Mouse (Mus musculus): ENCODE measurements around the gene Pcyt2. TPM values are rescaled to one million over a fixed set of nuclear protein-coding genes. Genes with fewer than 3 reads are reported as not detected.
A peak's percentile ranks its signal among the peaks of the same experiment; 100 is the strongest.
"Not testable (repeated sequence)": the region's sequence is repeated elsewhere in the genome, so short reads cannot be mapped to it uniquely, and the experiment has no call there.

Pcyt2 gene
- polyA plus RNA-seq, 1 experiment from 2014 or later = 140 TPM

DNA sequence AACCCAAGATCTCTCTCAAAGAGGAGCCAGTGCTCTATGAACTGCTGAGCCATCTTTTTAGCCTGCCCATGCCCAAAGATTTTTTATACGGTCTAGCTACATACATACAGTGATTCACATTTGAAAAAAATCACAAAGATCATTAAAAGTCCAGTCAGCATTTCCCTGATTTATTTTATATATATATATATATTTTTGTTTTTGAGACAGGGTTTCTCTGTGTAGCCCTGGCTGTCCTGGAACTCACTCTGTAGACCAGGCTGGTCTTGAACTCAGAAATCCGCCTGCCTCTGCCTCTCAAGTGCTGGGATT, 34.8 kb downstream of the Pcyt2 start:
- H3K27me3 ChIP-seq; ATAC-seq; H3K4me3 ChIP-seq; H3K4me2 ChIP-seq; H3K9ac ChIP-seq; H3K27ac ChIP-seq; H3K9me3 ChIP-seq (replicated peaks): not testable (repeated sequence)
- Histone ChIP-seq H3K4me1 (peaks cover 30% of the 10 kb centered on the region), H3K36me3 (ENCODE audit: poor library complexity, severe bottlenecking) (peaks cover 67% of the 10 kb centered on the region)
- WGBS = 92% methylated on average over 2 of the region's 2 CpGs

- Histone ChIP-seq H3K4me2 (peak overlapping the region; percentile 97), H3K4me1 (peaks cover 30% of the 10 kb centered on the region), H3K9ac (peak overlapping the region; percentile 95), H3K36me3 (ENCODE audit: poor library complexity, severe bottlenecking) (peaks cover 67% of the 10 kb centered on the region), H3K27me3 (no peaks in the 10 kb centered on the region), H3K9me3 (replicated peaks) (no peaks in the 10 kb centered on the region), H3K4me3 (peak overlapping the region; percentile 95), H3K27ac (peak overlapping the region; percentile 93)
- ATAC-seq = no peak
- 76% methylated on average over 8 of the region's 8 CpGs for WGBS
Measured at GRCm38 (mm10) chr11:120582268-120582981, 35.3 kb downstream of the Pcyt2 start.

DNA sequence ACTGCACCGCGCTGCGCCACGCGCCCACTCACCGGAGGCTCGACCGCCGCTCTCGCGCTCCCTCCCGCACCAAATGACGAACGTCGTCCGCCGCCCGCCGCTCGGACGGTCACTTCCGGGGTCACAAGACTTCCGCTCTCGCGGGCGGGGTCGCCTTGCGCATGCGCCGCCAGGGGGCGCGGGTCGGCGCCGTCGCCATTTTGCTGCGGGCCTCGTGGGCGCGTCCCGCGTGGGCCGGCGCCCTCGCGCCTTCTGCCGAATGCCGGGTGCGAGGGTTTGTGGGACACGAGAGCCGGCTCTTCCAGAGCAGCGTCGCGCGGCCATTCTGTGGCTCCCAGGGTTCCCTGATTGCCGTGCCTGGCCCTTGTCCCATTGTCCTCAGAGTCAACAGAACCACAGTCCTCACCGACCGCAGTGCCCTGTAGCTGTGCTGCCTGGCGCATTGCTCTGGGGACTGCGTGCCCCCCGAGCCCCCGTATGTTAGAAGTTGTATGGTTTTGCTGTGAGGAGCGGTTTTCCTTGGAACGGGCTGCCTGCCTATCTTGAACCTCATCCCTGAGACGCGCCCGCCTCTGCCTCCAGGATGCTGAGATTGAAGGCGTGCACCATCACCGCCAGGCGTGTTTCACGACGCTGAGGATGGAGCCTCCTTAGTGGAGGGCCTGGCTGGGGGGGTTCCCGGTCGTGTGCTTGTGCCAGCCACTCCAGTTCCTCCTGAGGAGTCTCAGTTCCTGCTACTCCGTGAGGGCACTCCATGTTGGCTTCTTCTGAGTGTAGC, 36.1 kb downstream of the Pcyt2 start, which contains the start of gene Arhgdia:
Arhgdia (minus strand) TSS at position 135 of the 778 bp plus-strand sequence.
- ATAC-seq = peak; percentile 58
- peaks cover 30% of the 10 kb centered on the region for H3K4me1 ChIP-seq
- 5% methylated on average over 65 of the region's 75 CpGs for WGBS
- peak within 1 kb of the TSS; percentile 95 for H3K4me3 ChIP-seq
- H3K4me2 ChIP-seq = peak within 1 kb of the TSS; percentile 97
- peak within 1 kb of the TSS; percentile 93 for H3K27ac ChIP-seq
- peak within 1 kb of the TSS; percentile 95 for H3K9ac ChIP-seq
- no peaks in the 10 kb centered on the region for H3K27me3 ChIP-seq
- H3K36me3 ChIP-seq (ENCODE audit: poor library complexity, severe bottlenecking) = peaks cover 66% of the 10 kb centered on the region
- no peaks in the 10 kb centered on the region for H3K9me3 ChIP-seq (replicated peaks)

DNA sequence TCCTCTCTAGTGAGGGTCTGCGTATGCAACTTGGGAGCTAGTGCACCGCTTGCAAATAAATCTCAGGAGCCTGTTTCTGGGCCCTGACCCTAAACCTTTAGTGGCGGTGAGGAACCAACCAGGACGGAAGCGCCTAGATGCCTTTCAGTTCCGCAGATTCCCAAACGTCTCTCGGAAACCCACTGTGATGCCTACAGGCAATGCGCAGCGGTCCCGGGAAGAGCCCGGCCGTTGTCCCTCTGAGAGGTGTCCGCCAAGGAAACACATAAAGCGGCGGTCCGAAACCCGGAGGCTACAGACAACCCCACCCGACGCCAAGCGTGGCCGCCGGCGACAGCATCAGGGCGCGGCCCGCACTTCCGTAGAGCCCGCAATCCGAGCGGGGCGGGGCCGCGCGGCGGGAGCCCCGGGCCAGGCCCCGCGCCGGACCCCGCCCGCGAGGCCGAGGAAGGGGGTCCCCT, 36.8 kb downstream of the Pcyt2 start:
- Histone ChIP-seq H3K27me3 (no peaks in the 10 kb centered on the region), H3K4me3 (peak overlapping the region; percentile 95), H3K4me1 (peaks cover 30% of the 10 kb centered on the region), H3K9me3 (replicated peaks) (no peaks in the 10 kb centered on the region), H3K4me2 (peak overlapping the region; percentile 97), H3K9ac (peak overlapping the region; percentile 95), H3K27ac (peak overlapping the region; percentile 93), H3K36me3 (ENCODE audit: poor library complexity, severe bottlenecking) (peaks cover 59% of the 10 kb centered on the region)
- WGBS = under 1% methylated on average over 33 of the region's 44 CpGs
- peak; percentile 39 for ATAC-seq

GRCm38 (mm10) chr11:120580190-120580589, 37.5 kb downstream of the Pcyt2 start:
- peak overlapping the region; percentile 93 for H3K27ac ChIP-seq
- H3K36me3 ChIP-seq (ENCODE audit: poor library complexity, severe bottlenecking) = peaks cover 51% of the 10 kb centered on the region
- peak overlapping the region; percentile 95 for H3K9ac ChIP-seq
- no peaks in the 10 kb centered on the region for H3K9me3 ChIP-seq (replicated peaks)
- peak overlapping the region; percentile 97 for H3K4me2 ChIP-seq
- no peaks in the 10 kb centered on the region for H3K27me3 ChIP-seq
- peaks cover 30% of the 10 kb centered on the region for H3K4me1 ChIP-seq
- 66% methylated on average over 7 of the region's 7 CpGs for WGBS
- H3K4me3 ChIP-seq = peak overlapping the region; percentile 95
- ATAC-seq = no peak

DNA sequence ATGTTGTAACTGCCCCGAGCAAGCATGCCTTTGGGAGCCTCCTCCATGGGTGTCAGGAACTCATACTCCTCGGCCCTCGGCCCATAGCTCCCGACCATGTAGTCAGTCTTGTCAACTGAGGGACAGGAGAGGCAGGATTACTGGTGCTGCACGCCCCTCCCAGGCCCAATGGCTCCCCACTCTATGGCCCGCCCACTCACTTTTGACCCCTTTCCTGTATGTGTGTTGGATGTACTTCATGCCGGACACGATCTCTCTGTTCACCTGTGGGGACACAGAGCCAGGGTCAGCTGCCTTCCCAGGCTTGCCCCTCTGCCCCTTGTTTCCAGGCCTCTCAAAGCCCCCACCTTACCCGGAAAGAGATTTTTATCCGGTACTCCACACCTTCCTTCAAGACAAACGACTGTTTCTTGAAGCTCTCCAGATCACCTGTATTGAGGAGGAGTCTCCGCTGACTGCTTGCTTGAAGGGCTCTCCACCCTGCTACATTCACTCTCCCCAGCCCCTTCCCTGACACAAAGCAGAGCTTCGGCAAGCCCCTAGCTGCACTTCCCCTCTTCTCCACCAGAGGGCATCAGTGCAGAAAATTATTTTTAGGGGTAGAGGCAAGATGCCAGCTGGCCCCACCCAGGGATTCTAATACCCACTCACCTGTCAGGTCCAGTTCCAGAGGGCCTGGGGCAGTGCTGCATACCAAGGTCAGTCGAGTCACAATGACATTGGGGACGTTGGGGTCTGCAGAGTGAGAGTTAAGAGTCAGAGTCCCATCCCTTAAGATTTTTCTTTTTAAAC, 38.2 kb downstream of the Pcyt2 start:
- Histone ChIP-seq H3K36me3 (ENCODE audit: poor library complexity, severe bottlenecking) (peaks cover 46% of the 10 kb centered on the region), H3K9ac (peak overlapping the region; percentile 95), H3K27ac (peak overlapping the region; percentile 93; the same call in 1 of the 2 replicates), H3K27me3 (no peaks in the 10 kb centered on the region), H3K4me2 (peak overlapping the region; percentile 97), H3K4me3 (peak overlapping the region; percentile 95), H3K4me1 (peaks cover 31% of the 10 kb centered on the region), H3K9me3 (replicated peaks) (no peaks in the 10 kb centered on the region)
- 68% methylated on average over 15 of the region's 15 CpGs for WGBS
- ATAC-seq = no peak

DNA sequence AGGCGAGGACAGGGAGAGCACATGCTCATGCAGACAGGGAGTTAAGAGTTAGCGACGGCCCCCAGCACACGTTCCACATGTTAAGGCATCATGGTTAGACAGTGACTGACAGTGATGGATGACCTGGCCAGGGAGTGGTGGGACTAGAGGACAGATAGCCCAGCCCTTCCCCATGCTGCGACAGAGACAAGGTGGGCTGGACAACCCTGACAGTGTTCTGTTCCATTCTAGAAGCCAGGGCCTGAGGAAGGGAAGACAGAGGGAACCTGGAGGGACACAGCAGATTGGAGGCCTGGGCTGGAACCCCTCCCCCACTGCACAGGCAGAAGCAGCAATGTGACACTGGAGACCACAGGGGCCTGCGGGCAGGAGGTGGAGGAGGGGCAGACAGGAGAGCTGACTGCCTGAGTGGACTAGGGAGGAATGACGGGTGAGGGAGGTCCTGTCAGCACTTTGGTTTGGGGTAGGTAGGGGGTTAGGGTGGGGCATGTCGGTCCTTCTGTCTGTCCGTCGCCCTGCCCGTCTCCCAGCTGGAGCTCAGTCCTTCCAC, 39.0 kb downstream of the Pcyt2 start:
- no peak overlapping the region for H3K9ac ChIP-seq
- H3K27ac ChIP-seq = no peak overlapping the region
- H3K4me3 ChIP-seq = peak overlapping the region; percentile 95; the same call in 1 of the 2 replicates
- no peaks in the 10 kb centered on the region for H3K9me3 ChIP-seq (replicated peaks)
- peaks cover 40% of the 10 kb centered on the region for H3K36me3 ChIP-seq (ENCODE audit: poor library complexity, severe bottlenecking)
- ATAC-seq = no peak
- peaks cover 38% of the 10 kb centered on the region for H3K4me1 ChIP-seq
- 0 out of 2 replicates have a peak overlapping the region, but pooled peaks have one; percentile 97 for H3K4me2 ChIP-seq
- 95% methylated on average over 11 of the region's 11 CpGs for WGBS
- H3K27me3 ChIP-seq = no peaks in the 10 kb centered on the region

DNA sequence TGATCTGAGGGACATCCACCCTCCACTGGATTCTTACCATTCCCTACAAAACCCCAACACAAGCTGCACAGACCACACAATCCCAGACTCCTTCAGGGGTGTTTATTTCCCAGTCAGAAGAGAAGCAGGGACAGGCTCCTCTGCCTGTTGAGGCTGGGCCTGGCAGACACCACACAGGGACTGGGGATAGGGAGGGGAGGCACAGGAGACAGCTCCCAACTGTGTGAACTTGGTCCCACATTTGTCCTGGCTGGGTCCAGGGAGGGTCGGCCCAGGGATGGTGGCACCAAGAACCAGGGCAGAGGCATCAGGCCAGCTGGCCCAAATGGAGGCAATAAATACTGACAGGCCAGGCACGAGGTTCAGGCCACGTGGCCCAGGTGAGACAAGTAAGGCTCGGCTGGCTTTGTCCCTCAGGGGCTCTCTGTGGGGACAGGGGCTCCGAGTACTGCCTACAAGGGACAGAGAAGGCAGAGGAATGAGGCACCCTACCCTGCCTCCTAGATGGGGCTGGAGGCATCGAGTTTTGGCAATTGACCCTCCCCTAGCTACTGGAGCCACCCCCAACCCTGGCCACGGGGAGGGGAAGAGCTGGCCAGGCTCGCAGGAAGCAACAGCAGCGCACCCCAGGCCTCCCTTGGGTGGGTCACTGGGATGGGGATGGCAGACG, 39.6 kb downstream of the Pcyt2 start:
- Histone ChIP-seq H3K4me1 (peaks cover 40% of the 10 kb centered on the region), H3K9ac (peak overlapping the region; percentile 46), H3K4me2 (no peak overlapping the region), H3K36me3 (ENCODE audit: poor library complexity, severe bottlenecking) (peaks cover 35% of the 10 kb centered on the region), H3K4me3 (no peak overlapping the region), H3K9me3 (replicated peaks) (no peaks in the 10 kb centered on the region), H3K27ac (no peak overlapping the region), H3K27me3 (no peaks in the 10 kb centered on the region)
- WGBS = 82% methylated on average over 10 of the region's 10 CpGs
- no peak for ATAC-seq

DNA sequence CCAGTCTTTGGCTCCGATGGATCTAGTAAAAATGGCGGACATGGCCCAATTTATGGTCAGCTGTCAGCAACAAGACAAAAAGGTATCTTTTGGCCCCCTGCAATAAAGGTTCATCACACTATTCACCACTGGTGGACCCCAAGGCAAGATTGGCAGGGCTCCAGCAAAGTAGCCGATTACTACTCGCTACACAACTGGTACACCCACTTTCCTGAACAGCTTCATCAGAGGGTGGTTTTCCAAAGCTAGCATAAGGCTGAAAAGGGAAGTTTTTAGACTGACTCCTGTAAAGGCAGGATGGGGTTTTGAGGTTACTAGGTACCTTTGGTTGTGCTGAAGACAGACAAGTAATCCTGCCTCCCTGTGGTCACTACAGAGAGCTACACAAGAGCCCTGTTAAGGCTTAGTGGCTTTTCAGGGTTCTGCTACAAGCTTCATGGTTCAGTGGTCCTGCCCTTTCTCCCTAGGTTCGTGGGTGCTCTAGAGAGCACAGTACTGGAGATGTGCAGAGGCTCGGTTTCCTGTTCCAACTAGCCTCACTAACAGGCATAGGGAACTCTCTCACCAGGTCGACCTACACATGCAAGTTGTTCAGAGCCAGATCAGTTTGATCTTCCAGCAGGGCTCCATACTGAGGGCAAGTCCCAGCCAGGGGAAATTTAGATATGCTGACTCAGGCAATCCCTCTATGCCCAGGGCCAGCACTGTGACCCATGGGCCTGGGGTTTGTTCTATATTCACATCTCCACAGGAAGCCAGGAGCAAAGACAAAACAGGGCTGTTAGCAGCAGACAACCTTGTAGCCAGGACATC, 40.3 kb downstream of the Pcyt2 start:
- no peak overlapping the region for H3K27ac ChIP-seq
- peaks cover 38% of the 10 kb centered on the region for H3K4me1 ChIP-seq
- H3K9ac ChIP-seq = peak overlapping the region; percentile 46; the same call in 1 of the 2 replicates
- no peaks in the 10 kb centered on the region for H3K9me3 ChIP-seq (replicated peaks)
- WGBS = 81% methylated on average over 7 of the region's 7 CpGs
- H3K4me2 ChIP-seq = no peak overlapping the region
- peaks cover 32% of the 10 kb centered on the region for H3K36me3 ChIP-seq (ENCODE audit: poor library complexity, severe bottlenecking)
- H3K27me3 ChIP-seq = no peaks in the 10 kb centered on the region
- ATAC-seq = no peak
- no peak overlapping the region for H3K4me3 ChIP-seq

DNA sequence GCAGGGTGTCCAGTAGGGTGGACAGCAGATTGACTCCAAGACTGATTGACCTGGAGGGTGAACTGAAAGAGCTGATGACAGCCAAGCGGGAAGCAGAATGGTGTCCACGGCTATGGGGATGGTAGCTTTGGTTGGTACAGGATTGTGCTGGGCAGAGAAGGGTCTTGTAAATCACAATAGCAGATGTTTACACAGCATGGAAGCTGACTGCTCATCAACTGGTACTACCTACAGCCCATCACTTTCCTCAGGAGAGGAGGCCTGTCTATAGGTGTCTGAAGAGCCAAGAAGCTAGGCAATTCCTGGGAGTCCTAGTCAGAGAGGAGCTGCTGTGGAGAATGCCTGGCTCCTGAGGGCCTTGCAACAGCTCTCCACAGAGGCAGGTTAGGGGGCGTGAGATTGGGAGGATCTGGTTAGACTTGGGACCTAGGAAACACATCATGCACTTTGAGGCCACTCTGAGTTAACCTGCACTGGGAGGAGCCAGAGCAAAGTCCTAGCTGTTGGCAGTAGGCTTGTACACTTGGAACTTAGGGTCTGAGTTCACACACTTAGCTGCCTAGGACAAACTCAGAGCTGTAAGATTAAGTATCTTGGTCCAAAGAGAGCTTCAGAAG, 41.3 kb downstream of the Pcyt2 start:
- no peak overlapping the region for H3K27ac ChIP-seq
- H3K4me1 ChIP-seq = peaks cover 36% of the 10 kb centered on the region
- no peaks in the 10 kb centered on the region for H3K9me3 ChIP-seq (replicated peaks)
- H3K9ac ChIP-seq = no peak overlapping the region
- 88% methylated on average over 3 of the region's 3 CpGs for WGBS
- ATAC-seq = no peak
- peaks cover 32% of the 10 kb centered on the region for H3K36me3 ChIP-seq (ENCODE audit: poor library complexity, severe bottlenecking)
- H3K4me2 ChIP-seq = no peak overlapping the region
- no peaks in the 10 kb centered on the region for H3K27me3 ChIP-seq
- H3K4me3 ChIP-seq = no peak overlapping the region
